Mouse (Mus musculus) kidney, adult 2 months (tissue): Measurements from ENCODE around the gene Paxip1. TPM values are rescaled to one million over a fixed set of nuclear protein-coding genes. Genes with fewer than 3 reads are reported as not detected.

Source experiments
- DNase-seq: peaks from one replicate; pipeline ENCODE4 v3.0.0; 2021
- H3K27ac ChIP-seq: fragments of 200-500 bp; 2 replicates; pipeline ENCODE4 v1.5.1; 2012; ENCODE audit warnings: low read depth, low read length, control low read depth, inconsistent platforms; ENCODE audit not compliant: insufficient read depth
- H3K27me3 ChIP-seq: fragments of 200-500 bp; replicated peaks from 2 replicates; pipeline ENCODE4 v1.6.1; 2012; ENCODE audit warnings: mild to moderate bottlenecking, moderate library complexity, low read length, inconsistent platforms; ENCODE audit not compliant: control insufficient read depth, insufficient read depth
- H3K36me3 ChIP-seq: fragments of 200-500 bp; 2 replicates; pipeline ENCODE4 v1.6.1; 2012; ENCODE audit warnings: mild to moderate bottlenecking, moderate library complexity, low read length, inconsistent platforms; ENCODE audit not compliant: control insufficient read depth, insufficient read depth
- H3K4me1 ChIP-seq: fragments of 200-500 bp; 2 replicates; pipeline ENCODE4 v1.6.1; 2011; ENCODE audit warnings: low read length; ENCODE audit not compliant: control insufficient read depth, insufficient read depth
- H3K4me3 ChIP-seq: fragments of 200-500 bp; 2 replicates; pipeline ENCODE4 v1.5.1; 2011; ENCODE audit warnings: mild to moderate bottlenecking, low read depth, low read length, control low read depth; ENCODE audit not compliant: insufficient read depth
- CTCF ChIP-seq: fragments of 200-500 bp; conservative IDR thresholded peaks from 2 replicates; pipeline ENCODE4 v1.5.1; 2011; ENCODE audit warnings: low read depth, mild to moderate bottlenecking, control low read depth, low read length, moderate library complexity, mixed read lengths; ENCODE audit not compliant: insufficient read depth, insufficient read length
- POLR2A ChIP-seq: fragments of 200-500 bp; IDR thresholded peaks from one replicate; pipeline ENCODE4 v1.6.1; 2011; ENCODE audit warnings: low read depth, low read length, control low read depth
- WGBS: fragments of 180-500 bp; shearing (Covaris S2); methylation state at CpG from one replicate; pipeline ENCODE4 v1.1.7; 2018; 5-methylcytosine and 5-hydroxymethylcytosine counted together
- polyA plus RNA-seq: library from polyadenylated mRNA; depleted of rRNA; stranded (reverse); fragments of >200 nt; gene quantifications from 2 replicates; pipeline ENCODE4 v1.2.3, GENCODE M21; 2012

The Paxip1 gene
- polyA plus RNA-seq, 1 experiment, result 18.1 TPM

DNA sequence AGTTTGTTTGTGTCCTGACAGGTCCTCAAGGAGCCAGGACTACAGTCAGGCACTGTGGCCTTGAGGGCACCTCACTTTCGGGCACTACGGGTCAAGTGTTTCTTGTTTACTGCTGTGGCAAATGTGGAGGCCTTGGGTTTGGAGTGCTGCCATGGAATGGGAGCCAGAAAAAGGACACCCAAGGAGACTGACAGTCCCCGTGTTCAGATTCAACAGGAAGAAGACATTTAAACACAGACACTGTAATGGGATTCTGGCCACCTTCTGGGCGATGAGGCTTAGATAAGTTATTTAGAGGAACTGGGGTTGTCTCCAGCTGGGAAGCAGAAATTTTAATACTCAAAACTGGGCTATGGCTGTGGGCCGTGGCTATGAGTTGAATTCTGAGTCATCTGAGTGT, 60.8 kb downstream of the Paxip1 start:
- Histone ChIP-seq H3K4me1 (no peaks in the 10 kb centered on the region), H3K36me3 (no peaks in the 10 kb centered on the region), H3K27ac (no peak overlapping the region), H3K27me3 (no peaks in the 10 kb centered on the region), H3K4me3 (no peak overlapping the region)
- 54% methylated on average over 5 of the region's 5 CpGs for WGBS
- DNase-seq, result no peak
- TF ChIP-seq CTCF, result no peak
- no peak for TF ChIP-seq POLR2A

DNA sequence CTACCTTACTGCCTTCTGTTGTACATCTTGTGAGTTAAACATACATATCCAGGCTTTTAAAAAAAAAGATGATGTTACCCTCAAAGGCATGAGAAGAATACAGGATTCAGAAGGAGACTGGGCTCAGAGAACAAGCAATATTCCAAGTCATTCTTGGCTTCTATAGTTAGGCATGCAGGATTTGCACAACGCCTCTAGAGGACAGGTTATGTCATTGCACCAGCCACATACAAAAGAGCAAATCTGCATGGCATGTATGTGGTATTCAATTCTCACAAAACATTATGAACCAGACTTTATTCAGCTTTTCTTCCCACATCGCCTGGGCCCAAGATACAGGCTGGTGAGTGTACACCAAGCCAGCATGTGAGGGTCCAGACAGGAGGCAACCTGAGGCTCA, 67.0 kb downstream of the Paxip1 start:
- no peak overlapping the region for H3K4me3 ChIP-seq
- H3K4me1 ChIP-seq, result no peaks in the 10 kb centered on the region
- peak; percentile 4 for DNase-seq
- H3K27me3 ChIP-seq, result no peaks in the 10 kb centered on the region
- TF ChIP-seq POLR2A (no peak), CTCF (no peak)
- 44% methylated on average over 2 of the region's 2 CpGs for WGBS
- no peaks in the 10 kb centered on the region for H3K36me3 ChIP-seq
- no peak overlapping the region for H3K27ac ChIP-seq

- Histone ChIP-seq H3K27me3 (no peaks in the 10 kb centered on the region), H3K36me3 (no peaks in the 10 kb centered on the region)
- WGBS, result 72% methylated on average over 2 of the region's 2 CpGs
Observed at GRCm38 (mm10) chr5:27719311-27719710, 72.2 kb downstream of the Paxip1 start.

GRCm38 (mm10) chr5:27717301-27717700, 74.2 kb downstream of the Paxip1 start:
- Histone ChIP-seq H3K27ac (no peak overlapping the region), H3K27me3 (no peaks in the 10 kb centered on the region), H3K4me1 (no peaks in the 10 kb centered on the region), H3K4me3 (no peak overlapping the region), H3K36me3 (no peaks in the 10 kb centered on the region)
- TF ChIP-seq CTCF, result no peak
- TF ChIP-seq POLR2A, result no peak
- DNase-seq, result no peak

More at GRCm38 (mm10) chr5:27719311-27719710, 72.2 kb downstream of the Paxip1 start:
- DNase-seq, result no peak
- no peak for TF ChIP-seq POLR2A
- TF ChIP-seq CTCF, result no peak
- H3K27ac ChIP-seq, result no peak overlapping the region
- H3K4me1 ChIP-seq, result no peaks in the 10 kb centered on the region
- H3K4me3 ChIP-seq, result no peak overlapping the region

GRCm38 (mm10) chr5:27716026-27716425, 75.5 kb downstream of the Paxip1 start:
- no peak overlapping the region for H3K27ac ChIP-seq
- no peak overlapping the region for H3K4me3 ChIP-seq
- DNase-seq, result no peak
- H3K27me3 ChIP-seq, result no peaks in the 10 kb centered on the region
- H3K36me3 ChIP-seq, result no peaks in the 10 kb centered on the region
- TF ChIP-seq POLR2A (no peak), CTCF (no peak)
- WGBS, result 79% methylated on average over 4 of the region's 4 CpGs
- no peaks in the 10 kb centered on the region for H3K4me1 ChIP-seq

GRCm38 (mm10) chr5:27714356-27714755, 77.1 kb downstream of the Paxip1 start:
- Histone ChIP-seq H3K4me3 (no peak overlapping the region), H3K27me3 (no peaks in the 10 kb centered on the region), H3K36me3 (no peaks in the 10 kb centered on the region), H3K4me1 (no peaks in the 10 kb centered on the region), H3K27ac (no peak overlapping the region)
- WGBS, result 19% methylated on average over 9 of the region's 9 CpGs
- TF ChIP-seq CTCF, result no peak
- no peak for TF ChIP-seq POLR2A
- no peak for DNase-seq

- no peak for DNase-seq
- Histone ChIP-seq H3K27me3 (no peaks in the 10 kb centered on the region), H3K36me3 (no peaks in the 10 kb centered on the region), H3K4me3 (no peak overlapping the region), H3K4me1 (no peaks in the 10 kb centered on the region), H3K27ac (no peak overlapping the region)
- TF ChIP-seq CTCF (no peak), POLR2A (no peak)
- 58% methylated on average over 8 of the region's 8 CpGs for WGBS
Observed at GRCm38 (mm10) chr5:27711461-27712192, 79.9 kb downstream of the Paxip1 start.

- no peak for TF ChIP-seq CTCF
- no peak for TF ChIP-seq POLR2A
- DNase-seq, result no peak
- WGBS, result 16% methylated on average over 6 of the region's 6 CpGs
- Histone ChIP-seq H3K27ac (no peak overlapping the region), H3K4me1 (no peaks in the 10 kb centered on the region), H3K36me3 (no peaks in the 10 kb centered on the region), H3K27me3 (no peaks in the 10 kb centered on the region), H3K4me3 (no peak overlapping the region)
Observed at GRCm38 (mm10) chr5:27708209-27708608, 83.3 kb downstream of the Paxip1 start.
